Mouse (Mus musculus) kidney, adult 2 months (tissue): ENCODE measurements at regions not wholly inside any gene's neighbourhood (a gene's known extent, or its start where the extent isn't known, plus 50 kb on each side); places are given as distances from the start of the nearest gene placed in this dataset.

Experiments used
- CTCF ChIP-seq: fragments of 200-500 bp; conservative IDR thresholded peaks from 2 replicates; pipeline ENCODE4 v1.5.1; 2011; ENCODE audit warnings: low read depth, mild to moderate bottlenecking, control low read depth, low read length, moderate library complexity, mixed read lengths; ENCODE audit not compliant: insufficient read depth, insufficient read length
- POLR2A ChIP-seq: fragments of 200-500 bp; IDR thresholded peaks from one replicate; pipeline ENCODE4 v1.6.1; 2011; ENCODE audit warnings: low read depth, low read length, control low read depth

DNA sequence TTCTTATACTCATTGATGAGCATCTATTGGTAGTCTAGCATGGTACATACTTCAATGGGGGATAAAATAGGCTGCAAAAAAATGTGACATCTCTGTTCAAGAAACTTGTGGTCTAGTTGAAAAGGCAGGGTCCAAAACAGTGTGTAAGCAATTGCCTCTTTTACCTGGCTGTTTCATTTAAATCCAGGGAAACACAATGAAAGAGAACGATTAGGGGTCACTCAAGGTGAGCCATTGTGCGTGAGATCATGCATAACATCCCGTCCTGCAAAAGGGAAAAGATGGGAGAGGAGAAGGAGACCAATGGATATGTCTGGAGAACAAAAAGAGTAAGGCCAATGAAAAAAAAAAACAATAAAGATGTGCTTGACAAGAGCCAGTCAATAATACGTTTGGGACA is 93.6 kb upstream of the Olfm4 start:
- no peak for TF ChIP-seq CTCF
- no peak for TF ChIP-seq POLR2A
